Comparison of ENCODE assay signal across 8 mouse cellular contexts in the genomic region with DNA sequence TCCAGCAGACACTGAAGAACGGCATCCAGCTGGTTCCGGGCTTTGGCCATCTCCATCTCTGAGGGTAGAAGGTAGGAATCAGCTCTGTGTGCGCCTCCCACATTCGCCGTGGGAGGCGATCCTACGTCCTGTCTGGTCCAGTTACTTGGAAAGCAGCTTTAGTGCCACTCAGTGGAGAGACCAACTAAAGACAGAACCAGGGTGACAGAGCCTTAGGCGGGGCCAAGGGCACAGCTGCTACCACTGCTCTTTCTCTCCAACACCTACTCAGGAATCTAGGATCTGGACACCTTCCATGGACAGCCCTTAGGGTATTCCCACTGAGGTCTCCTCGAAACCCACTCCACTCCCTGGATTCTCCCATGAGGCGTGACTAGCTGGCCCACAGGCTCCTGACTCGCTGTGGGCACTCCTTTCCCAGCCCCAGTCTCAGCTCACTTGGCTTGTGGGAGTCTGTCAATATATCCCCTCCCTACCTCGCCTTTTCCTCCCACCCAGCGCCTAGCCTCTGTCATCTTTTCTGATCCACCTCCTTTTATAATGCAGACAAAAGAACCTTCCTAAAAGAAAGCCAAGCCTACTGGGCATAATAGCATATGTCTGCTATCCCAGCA. TPM values are rescaled to one million over a fixed set of nuclear protein-coding genes. Genes with fewer than 3 reads are reported as not detected.
DNase-seq lines count a peak whose midpoint lies in the region; ATAC-seq and TF ChIP-seq lines count a peak whose summit lies in the region.

No protein-coding gene starts in this region.

- H3K27me3 ChIP-seq in erythroblast, embryonic 14.5 days (ENCODE audit: control insufficient read depth) = no peaks in the 10 kb centered on the region
- H3K27me3 ChIP-seq in C2C12 (ENCODE audit: control insufficient read depth, insufficient read depth, insufficient read length) = no peaks in the 10 kb centered on the region
- H3K27me3 ChIP-seq in forebrain, embryonic 12.5 days = no peaks in the 10 kb centered on the region
- H3K27me3 ChIP-seq in limb, embryonic 15.5 days = no peaks in the 10 kb centered on the region

- peak overlapping the region; percentile 94 for H3K4me2 ChIP-seq in forebrain, embryonic 12.5 days
- H3K4me2 ChIP-seq in limb, embryonic 15.5 days = peak overlapping the region; percentile 91; the same call in 1 of the 2 replicates

- no peak overlapping the region for H3K27ac ChIP-seq in forebrain, embryonic 12.5 days
- no peak overlapping the region for H3K27ac ChIP-seq in limb, embryonic 15.5 days

- peak overlapping the region; percentile 87 for H3K4me3 ChIP-seq in erythroblast, embryonic 14.5 days (replicated peaks)
- H3K4me3 ChIP-seq in C2C12 (ENCODE audit: insufficient read depth, poor library complexity, severe bottlenecking) = peak overlapping the region; percentile 53
- peak overlapping the region; percentile 62 for H3K4me3 ChIP-seq in forebrain, embryonic 12.5 days (replicated peaks)
- H3K4me3 ChIP-seq in limb, embryonic 15.5 days = peak overlapping the region; percentile 66

- peaks cover 65% of the 10 kb centered on the region for H3K4me1 ChIP-seq in erythroblast, embryonic 14.5 days (ENCODE audit: control insufficient read depth)
- peaks cover 38% of the 10 kb centered on the region for H3K4me1 ChIP-seq in forebrain, embryonic 12.5 days
- H3K4me1 ChIP-seq in limb, embryonic 15.5 days = peaks cover 28% of the 10 kb centered on the region

- WGBS in forebrain, embryonic 12.5 days = 89% methylated on average over 13 of the region's 13 CpGs
- WGBS in limb, embryonic 15.5 days = 92% methylated on average over 13 of the region's 13 CpGs

- no peak for TF ChIP-seq CTCF in C2C12 (IDR thresholded peaks at IDR 0.05; ENCODE audit: control insufficient read depth, insufficient read depth, insufficient read length)

- peaks cover 56% of the 10 kb centered on the region for H3K36me3 ChIP-seq in erythroblast, embryonic 14.5 days (ENCODE audit: control insufficient read depth)
- peaks cover 7% of the 10 kb centered on the region for H3K36me3 ChIP-seq in C2C12 (ENCODE audit: control insufficient read depth, insufficient read depth)
- H3K36me3 ChIP-seq in forebrain, embryonic 12.5 days (replicated peaks) = peaks cover 41% of the 10 kb centered on the region
- H3K36me3 ChIP-seq in limb, embryonic 15.5 days = peaks cover 35% of the 10 kb centered on the region

- peaks cover 7% of the 10 kb centered on the region for H3K79me3 ChIP-seq in C2C12 (ENCODE audit: low read depth)

- no peak overlapping the region for H3ac ChIP-seq in C2C12 (ENCODE audit: control insufficient read depth, insufficient read length, low read depth)

- no peak for DNase-seq in ovary, postnatal 14 days (ENCODE audit: low spot score)
- DNase-seq in embryo, embryonic 10 days (ENCODE audit: low spot score) = no peak
- DNase-seq in left cerebral cortex, adult 8-10 months (ENCODE audit: low spot score in 2 of 2) = no peak

- no peaks in the 10 kb centered on the region for H3K9me3 ChIP-seq in erythroblast, embryonic 14.5 days (ENCODE audit: control insufficient read depth, low read length)
- H3K9me3 ChIP-seq in forebrain, embryonic 12.5 days = no peaks in the 10 kb centered on the region
- no peaks in the 10 kb centered on the region for H3K9me3 ChIP-seq in limb, embryonic 15.5 days

- peaks cover 45% of the 10 kb centered on the region for H3K79me2 ChIP-seq in C2C12 (ENCODE audit: control insufficient read depth, insufficient read depth)

- no peak for ATAC-seq in erythroblast, adult 5-6 weeks (replicated peaks; ENCODE audit: low FRiP score, poor library complexity, severe bottlenecking)
- no peak for ATAC-seq in forebrain, embryonic 12.5 days (ENCODE audit: low FRiP score)
- ATAC-seq in limb, embryonic 15.5 days (ENCODE audit: insufficient number of reproducible peaks, low FRiP score, low TSS enrichment, low read depth) = no peak

- 0 out of 2 replicates have a peak overlapping the region, but pooled peaks have one; percentile 4 for H3K9ac ChIP-seq in forebrain, embryonic 12.5 days
- H3K9ac ChIP-seq in limb, embryonic 15.5 days = peak overlapping the region; percentile 63

TF ChIP-seq in C2C12, 6 proteins besides CTCF, POLR2A, EP300 and RAD21:
- TF ChIP-seq CEBPB (IDR thresholded peaks at IDR 0.05; ENCODE audit: low read depth) = no peak
- no peak for TF ChIP-seq USF1 (IDR thresholded peaks at IDR 0.05; ENCODE audit: low read depth)
- TF ChIP-seq MYOG (IDR thresholded peaks at IDR 0.05; ENCODE audit: control insufficient read depth, extremely low read depth, insufficient read length) = no peak
- TF ChIP-seq MAX (IDR thresholded peaks at IDR 0.05) = no peak
- no peak for TF ChIP-seq FOSL1 (IDR thresholded peaks at IDR 0.05; ENCODE audit: insufficient read depth, low read length, poor library complexity, severe bottlenecking)
- TF ChIP-seq MYOD1 (IDR thresholded peaks at IDR 0.05; ENCODE audit: control insufficient read depth, insufficient read length, low read depth) = no peak

RNA-seq across cellular contexts. Expression of a gene that starts 1.6 kb away (rescaled TPM):
- polyA plus RNA-seq in erythroblast, embryonic 14.5 days (2012) = 14.5 and 17.0 TPM in 2 replicates
- 48.0 and 55.0 TPM in 2 replicates for total RNA-seq in erythroblast, adult 5-6 weeks (2015; ENCODE audit: low replicate concordance)
- 7.8 and 8.9 TPM in 2 replicates for total RNA-seq in erythroblast, adult 5-6 weeks (2017; ENCODE audit: low replicate concordance)
- 38.4 TPM for polyA plus RNA-seq in C2C12 (2012; fragmentation: generic; extraction: Trizol)
- 51.7 and 63.1 TPM in 2 replicates for polyA plus RNA-seq in forebrain, embryonic 12.5 days (2016; fragmentation: Nextera tagmentation; extraction: Ambion mirVana)
- 37.9 and 49.4 TPM in 2 replicates for polyA plus RNA-seq in limb, embryonic 15.5 days (2015; fragmentation: Nextera tagmentation; extraction: Ambion mirVana)
- total RNA-seq in left cerebral cortex, adult 8-10 months (2022) = 10 to 100 TPM; 33.8 to 45.0 (median 41.1) TPM

RNA-seq across cellular contexts. Expression of a gene that starts 5.1 kb away (rescaled TPM):
- 5.6 and 7.7 TPM in 2 replicates for polyA plus RNA-seq in erythroblast, embryonic 14.5 days (2012)
- total RNA-seq in erythroblast, adult 5-6 weeks (2015; ENCODE audit: low replicate concordance) = 3.5 and 30.1 TPM in 2 replicates
- total RNA-seq in erythroblast, adult 5-6 weeks (2017; ENCODE audit: low replicate concordance) = 30.0 and 39.4 TPM in 2 replicates
- polyA plus RNA-seq in C2C12 (2012; fragmentation: generic; extraction: Trizol) = 63.6 TPM
- polyA plus RNA-seq in forebrain, embryonic 12.5 days (2016; fragmentation: Nextera tagmentation; extraction: Ambion mirVana) = 88.1 and 95.7 TPM in 2 replicates
- polyA plus RNA-seq in limb, embryonic 15.5 days (2015; fragmentation: Nextera tagmentation; extraction: Ambion mirVana) = 83.0 and 85.3 TPM in 2 replicates
- total RNA-seq in left cerebral cortex, adult 8-10 months (2022) = 10 to 100 TPM; 61.5 to 76.6 (median 71.7) TPM

RNA-seq across cellular contexts. Expression of a gene that starts 5.1 kb away (rescaled TPM):
- 0.15 and 0.18 TPM in 2 replicates for polyA plus RNA-seq in erythroblast, embryonic 14.5 days (2012)
- total RNA-seq in erythroblast, adult 5-6 weeks (2015; ENCODE audit: low replicate concordance) = 1.3 and 4.8 TPM in 2 replicates
- total RNA-seq in erythroblast, adult 5-6 weeks (2017; ENCODE audit: low replicate concordance) = 5.2 and 6.6 TPM in 2 replicates
- 0.73 TPM for polyA plus RNA-seq in C2C12 (2012; fragmentation: generic; extraction: Trizol)
- 24.0 and 24.9 TPM in 2 replicates for polyA plus RNA-seq in forebrain, embryonic 12.5 days (2016; fragmentation: Nextera tagmentation; extraction: Ambion mirVana)
- polyA plus RNA-seq in limb, embryonic 15.5 days (2015; fragmentation: Nextera tagmentation; extraction: Ambion mirVana) = 12.2 and 12.4 TPM in 2 replicates
- total RNA-seq in left cerebral cortex, adult 8-10 months (2022) = 1 to 10 TPM; 5.7 to 7.5 (median 6.3) TPM

RNA-seq across cellular contexts. Expression of a gene that starts 5.4 kb away (rescaled TPM):
- 8.0 and 8.9 TPM in 2 replicates for polyA plus RNA-seq in erythroblast, embryonic 14.5 days (2012)
- 73.4 and 88.8 TPM in 2 replicates for total RNA-seq in erythroblast, adult 5-6 weeks (2015; ENCODE audit: low replicate concordance)
- 41.4 and 69.3 TPM in 2 replicates for total RNA-seq in erythroblast, adult 5-6 weeks (2017; ENCODE audit: low replicate concordance)
- polyA plus RNA-seq in C2C12 (2012; fragmentation: generic; extraction: Trizol) = 173 TPM
- 142 and 145 TPM in 2 replicates for polyA plus RNA-seq in forebrain, embryonic 12.5 days (2016; fragmentation: Nextera tagmentation; extraction: Ambion mirVana)
- 126 and 146 TPM in 2 replicates for polyA plus RNA-seq in limb, embryonic 15.5 days (2015; fragmentation: Nextera tagmentation; extraction: Ambion mirVana)
- total RNA-seq in left cerebral cortex, adult 8-10 months (2022) = 100 to 1,000 TPM in 3 of 4 experiments, 10 to 100 TPM in 1; 97.2 to 102 (median 101) TPM

RNA-seq across cellular contexts. Expression of a gene that starts 5.9 kb away (rescaled TPM):
- polyA plus RNA-seq in erythroblast, embryonic 14.5 days (2012) = 1.9 and 2.3 TPM in 2 replicates
- total RNA-seq in erythroblast, adult 5-6 weeks (2015; ENCODE audit: low replicate concordance) = 0.38 and 2.1 TPM in 2 replicates
- 0.77 and 4.6 TPM in 2 replicates for total RNA-seq in erythroblast, adult 5-6 weeks (2017; ENCODE audit: low replicate concordance)
- polyA plus RNA-seq in C2C12 (2012; fragmentation: generic; extraction: Trizol) = 8.7 TPM
- 16.1 and 18.6 TPM in 2 replicates for polyA plus RNA-seq in forebrain, embryonic 12.5 days (2016; fragmentation: Nextera tagmentation; extraction: Ambion mirVana)
- polyA plus RNA-seq in limb, embryonic 15.5 days (2015; fragmentation: Nextera tagmentation; extraction: Ambion mirVana) = 11.3 and 12.1 TPM in 2 replicates
- total RNA-seq in left cerebral cortex, adult 8-10 months (2022) = 1 to 10 TPM; 3.4 to 4.4 (median 4.0) TPM
